Mouse (Mus musculus) spleen, adult 18-20 months (tissue): ENCODE measurements around the gene Tmem114.
A peak's percentile ranks its signal among the peaks of the same experiment; 100 is the strongest.

Source experiments
- DNase-seq, 2 experiments: peaks; one replicate each; pipeline ENCODE4 v3.0.0; 2022; ENCODE audit warnings: mixed read lengths in 2 of 2

The Tmem114 gene

DNA sequence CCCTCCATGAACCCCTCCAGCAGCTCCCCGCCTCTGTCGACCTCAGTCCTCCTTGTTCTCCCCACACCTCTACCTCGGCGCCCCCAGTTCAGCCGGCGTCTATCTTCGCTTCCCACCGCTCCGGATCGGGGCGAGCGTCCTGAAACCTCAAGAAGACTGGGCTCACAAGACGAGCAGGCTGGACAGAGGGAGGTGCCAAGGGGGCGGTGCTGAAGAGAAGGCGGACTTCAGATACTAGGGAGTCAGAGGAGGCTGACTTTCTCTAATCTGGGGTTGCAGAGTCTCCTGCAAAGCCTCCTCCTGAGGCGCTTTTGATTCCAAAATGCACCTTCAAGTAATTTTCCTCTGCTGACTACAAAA is at the start of gene Tmem114:
Tmem114 (minus strand) TSS at position 166 of the 360 bp plus-strand sequence.
- no peak for DNase-seq

DNA sequence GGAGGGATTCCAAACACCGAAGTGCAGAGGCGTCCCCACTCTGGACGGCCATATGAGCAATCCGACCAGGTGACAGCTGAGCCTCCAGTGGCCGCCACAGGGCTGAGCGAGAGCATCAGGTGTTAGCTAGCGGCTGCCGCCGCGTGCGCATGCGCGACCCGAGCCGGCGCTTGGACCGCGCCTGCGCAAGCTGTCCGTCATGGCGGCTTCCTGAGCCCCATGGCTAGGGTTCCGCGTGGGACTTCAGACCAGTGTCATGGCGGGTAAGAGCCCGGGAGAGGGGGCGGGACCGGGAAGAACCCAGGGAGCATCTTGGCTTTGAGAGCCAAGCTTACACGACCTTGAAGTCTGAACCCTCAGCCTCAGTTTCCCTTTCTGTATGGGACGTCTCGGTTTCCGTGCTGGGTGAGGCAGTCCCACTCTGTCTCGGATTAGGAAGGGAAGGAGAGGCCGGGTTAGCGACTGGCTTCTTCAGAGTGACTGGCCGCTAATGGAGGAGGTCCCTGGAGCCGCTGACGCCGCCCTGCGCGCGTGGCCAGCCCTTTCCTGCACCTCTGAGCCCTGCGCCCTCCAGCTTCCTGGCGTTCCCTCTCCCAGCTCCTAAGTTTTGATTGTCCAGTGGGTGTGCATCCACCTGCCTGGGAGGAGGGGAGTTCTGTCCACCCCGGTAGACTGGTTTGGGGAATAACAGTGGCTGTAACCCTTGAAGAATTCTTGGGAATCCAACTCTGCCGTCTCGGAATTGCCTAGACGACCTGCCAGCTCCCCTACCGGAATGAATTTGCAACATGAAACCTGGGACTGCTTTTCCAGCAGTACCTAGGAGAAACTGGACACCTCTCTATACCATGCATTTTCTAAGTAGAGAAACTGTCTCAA is 45.9 kb upstream of the Tmem114 start, which contains the start of gene Mettl22:
Mettl22 (plus strand) TSS at position 186 of the 879 bp plus-strand sequence.
- peak; percentile 86 for DNase-seq

DNA sequence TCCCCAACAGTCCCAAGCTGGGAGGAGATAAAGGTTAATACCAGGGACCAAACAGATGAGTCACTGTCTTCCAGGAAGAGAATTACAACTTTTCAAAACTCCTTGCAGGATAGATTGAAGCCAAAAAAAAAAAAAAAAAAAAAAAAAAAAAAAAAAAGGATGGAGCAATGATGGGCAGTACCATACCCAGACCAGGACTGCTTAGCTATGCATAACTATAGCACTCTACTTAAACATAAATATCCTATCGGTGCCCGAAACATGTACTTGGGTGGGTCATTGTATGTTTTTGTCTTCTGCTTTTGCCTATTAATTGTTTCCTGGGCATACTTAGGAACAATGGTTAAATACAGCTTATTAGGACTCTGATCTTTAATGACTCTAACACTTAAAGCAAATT is 45.2 kb upstream of the Tmem114 start:
- no peak for DNase-seq

DNA sequence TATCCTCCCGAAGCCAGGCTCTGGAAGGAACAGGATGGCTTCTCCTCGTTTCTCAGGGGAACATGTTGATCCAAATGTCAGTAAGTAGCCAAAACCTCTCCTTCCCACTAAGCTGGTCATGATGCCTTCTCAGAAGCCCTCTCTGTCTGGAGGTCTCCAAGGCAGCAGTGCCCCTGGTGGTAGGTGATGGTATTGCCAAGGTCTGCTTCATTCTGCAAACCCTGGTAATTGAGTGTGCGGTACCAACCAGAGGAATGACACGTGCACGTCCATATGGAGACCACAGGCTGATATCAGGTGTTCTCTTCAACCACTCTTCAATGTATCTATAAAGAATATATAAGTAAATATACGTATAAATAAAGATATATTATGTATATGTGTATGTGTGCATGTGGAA is 34.2 kb upstream of the Tmem114 start:
- peak; percentile 32 to 74 for DNase-seq

DNA sequence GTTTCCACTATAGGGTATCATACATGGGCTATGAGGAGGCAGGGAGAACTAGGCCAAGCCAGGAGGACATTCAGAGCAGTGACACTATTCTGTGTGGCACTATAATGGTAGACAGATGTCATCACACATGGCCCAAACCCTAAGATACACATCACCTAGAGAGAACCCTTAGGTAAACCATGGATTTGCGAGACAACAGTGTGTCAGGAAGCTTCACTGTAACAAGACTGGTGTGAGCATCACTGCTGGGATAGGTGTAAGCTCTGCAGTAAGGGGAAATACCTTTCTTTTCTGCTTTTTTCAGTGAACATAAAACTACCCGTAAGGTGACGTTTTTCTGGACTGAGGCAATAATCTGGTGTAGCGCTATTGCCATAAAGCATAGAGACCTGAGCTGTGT is 33.5 kb upstream of the Tmem114 start:
- no peak for DNase-seq

DNA sequence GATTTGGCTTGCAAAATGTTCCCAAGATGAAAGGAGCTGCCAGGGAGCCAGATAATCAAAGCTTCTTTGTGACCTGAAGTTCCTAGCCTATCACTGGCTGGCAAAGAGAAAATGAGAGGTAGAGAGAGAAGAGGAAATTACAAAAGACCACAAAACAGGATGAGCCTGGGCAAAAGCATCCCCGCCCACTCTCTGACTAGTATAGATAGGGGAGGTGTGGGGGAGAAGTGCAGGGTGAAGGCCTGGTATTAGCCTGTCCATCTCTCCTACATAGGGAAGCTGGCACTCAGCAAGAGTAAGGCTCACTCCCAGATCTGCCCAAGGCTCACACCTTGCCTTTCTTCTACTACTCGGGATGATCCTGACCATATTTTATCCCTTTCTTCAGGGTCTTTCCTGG is 30.3 kb upstream of the Tmem114 start:
- DNase-seq = no peak

DNA sequence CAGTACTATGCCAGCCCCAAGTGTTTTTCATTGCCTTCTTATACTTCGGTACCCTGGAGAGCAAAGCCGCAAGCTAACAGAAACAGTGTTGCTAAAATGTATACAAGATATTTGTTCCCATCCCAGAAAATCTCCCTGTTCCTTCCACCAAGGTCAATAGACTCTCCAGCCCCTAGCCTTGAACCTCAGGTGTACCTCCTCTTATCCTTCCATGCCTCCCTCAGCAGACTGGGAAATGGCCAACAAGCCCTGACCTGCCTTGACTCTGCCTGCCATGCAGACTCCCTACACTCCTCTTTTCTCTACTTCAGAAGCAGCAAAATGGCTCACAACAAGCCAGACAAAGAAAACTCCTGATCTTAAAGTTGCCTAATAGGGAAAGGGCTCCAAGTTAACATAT is 28.4 kb upstream of the Tmem114 start:
- DNase-seq = no peak

DNA sequence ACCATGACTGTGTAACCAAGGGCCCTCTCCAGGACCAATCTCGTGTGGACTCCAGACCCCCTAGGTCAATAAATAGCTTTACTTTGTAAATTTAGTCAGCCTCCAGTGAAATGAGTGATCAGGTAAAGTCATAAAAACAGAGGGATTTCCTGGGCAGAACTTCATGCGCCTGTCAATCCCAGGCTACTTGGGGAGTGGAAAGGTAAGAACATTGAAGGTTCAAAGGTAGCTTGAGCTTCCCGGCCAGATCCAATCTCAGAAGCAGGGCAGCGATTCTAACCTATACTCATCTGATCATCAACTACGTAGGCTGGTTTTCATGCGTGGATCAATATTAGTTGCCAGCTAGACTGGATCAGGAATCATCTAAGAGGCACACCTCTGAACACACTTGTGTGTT is 21.3 kb upstream of the Tmem114 start:
- DNase-seq = no peak

DNA sequence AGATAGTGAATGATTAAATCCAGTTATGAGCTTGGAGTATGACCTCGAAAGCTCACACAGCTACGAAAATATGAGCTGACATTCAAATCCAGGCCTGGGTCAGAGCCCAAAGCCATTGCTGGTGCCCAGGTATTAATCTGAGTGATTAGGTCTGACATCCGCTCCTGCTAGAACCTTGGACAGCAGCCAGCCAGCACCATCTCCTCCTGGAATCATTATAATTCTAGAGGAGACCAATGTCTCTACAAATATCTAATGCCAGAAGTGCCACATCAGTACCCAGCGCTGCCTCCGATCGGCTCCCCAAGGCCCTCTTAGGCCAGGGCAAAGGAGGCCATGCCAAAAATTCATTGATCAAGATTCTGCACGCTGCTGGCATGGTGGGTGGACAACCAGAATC is 20.0 kb upstream of the Tmem114 start:
- DNase-seq = no peak

DNA sequence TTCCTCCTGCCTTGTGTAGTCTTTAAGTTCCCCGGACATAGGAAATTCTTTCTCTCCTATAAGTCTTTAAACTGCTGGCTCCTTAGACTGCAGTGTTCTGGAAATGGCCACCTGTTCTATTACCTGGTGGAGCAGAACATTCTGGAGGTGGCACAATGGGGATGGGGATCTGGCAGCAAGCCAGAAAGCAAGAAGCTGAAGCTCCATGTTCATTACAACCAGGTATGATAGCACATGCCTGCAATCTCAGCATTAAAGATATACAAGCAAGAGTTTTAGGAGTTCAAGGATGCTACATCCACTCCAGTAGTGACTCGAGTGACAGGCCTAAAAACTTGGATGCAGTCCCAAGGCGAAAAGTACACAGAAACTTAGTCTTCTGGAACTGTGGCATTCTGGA is 7.7 kb upstream of the Tmem114 start:
- DNase-seq = no peak

DNA sequence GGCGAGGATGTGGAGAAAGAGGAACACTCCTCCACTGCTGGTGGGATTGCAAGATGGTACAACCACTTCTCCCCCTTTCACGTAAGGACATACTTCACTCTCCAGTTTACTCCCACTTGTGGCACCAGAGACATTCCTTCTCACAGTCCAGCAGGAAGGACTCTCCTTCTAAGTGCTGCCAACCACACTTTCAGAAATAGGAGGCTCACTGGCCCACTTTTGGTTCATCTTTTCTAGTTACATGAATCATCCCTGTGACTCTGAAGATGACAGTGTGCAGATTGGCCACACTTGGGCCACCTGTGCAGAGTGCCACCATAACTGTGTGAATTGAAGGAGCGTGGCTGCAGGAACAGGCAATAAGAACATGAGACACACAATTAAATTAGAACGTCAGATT is 4.6 kb upstream of the Tmem114 start:
- DNase-seq = no peak

DNA sequence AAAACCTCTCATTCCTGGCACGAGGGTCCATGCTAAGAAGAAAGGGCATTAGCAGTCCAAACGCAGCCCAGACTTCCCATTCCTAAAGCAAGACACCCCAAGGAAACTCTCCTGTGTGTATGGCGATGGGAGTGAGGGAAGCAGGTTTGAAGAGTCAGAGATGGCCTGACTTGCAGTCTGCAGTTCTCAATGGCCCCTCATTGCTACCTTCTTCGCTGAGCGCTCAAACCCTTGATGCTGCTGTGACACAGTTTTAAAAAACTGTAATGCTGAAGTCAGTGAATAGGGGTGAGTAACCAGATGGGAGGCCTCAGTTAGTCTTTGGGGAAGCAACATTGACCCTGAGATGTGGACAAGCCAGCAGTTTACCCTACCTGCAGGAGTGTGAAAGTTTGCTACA is 800 bp upstream of the Tmem114 start:
- DNase-seq = no peak

DNA sequence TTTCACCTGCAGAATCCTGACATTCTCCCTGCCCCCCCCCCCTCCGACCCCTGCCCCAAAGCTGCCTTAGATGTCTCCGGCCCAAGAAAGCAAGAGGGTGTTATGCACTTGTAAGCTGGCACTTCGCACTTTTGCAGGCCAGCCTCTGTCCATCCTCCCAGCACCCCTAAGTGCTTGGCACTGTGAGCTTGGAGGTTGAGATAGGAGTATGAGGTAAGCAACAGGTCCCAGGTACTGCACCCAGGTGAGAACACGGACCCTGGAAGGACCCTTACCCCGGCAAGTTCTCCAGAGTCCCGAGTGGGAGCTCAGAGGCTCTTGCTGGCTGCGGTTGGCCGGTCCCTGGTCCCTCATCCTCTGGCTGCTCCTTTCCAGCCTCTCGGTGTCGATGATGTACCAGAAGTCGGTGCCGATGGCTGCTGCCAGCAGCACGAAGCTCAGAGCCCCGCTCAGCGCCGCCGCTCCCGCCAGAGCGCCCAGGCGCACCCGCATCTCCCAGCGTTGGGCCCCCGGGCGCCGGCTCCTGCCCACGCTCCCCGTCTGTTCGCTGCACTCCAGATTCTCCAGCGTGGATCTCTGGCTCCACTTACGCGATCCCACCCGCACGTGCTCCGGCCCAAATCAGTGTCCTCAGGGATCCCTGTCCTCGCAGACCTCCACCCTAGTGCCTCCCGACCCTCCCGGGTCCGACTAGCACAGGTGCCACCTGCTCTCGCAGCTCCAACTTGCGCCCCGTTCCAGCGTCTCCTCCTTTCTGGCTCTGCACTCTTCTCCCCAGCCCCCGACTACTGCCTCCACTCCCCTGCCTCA is 570 bp downstream of the Tmem114 start:
- no peak for DNase-seq

DNA sequence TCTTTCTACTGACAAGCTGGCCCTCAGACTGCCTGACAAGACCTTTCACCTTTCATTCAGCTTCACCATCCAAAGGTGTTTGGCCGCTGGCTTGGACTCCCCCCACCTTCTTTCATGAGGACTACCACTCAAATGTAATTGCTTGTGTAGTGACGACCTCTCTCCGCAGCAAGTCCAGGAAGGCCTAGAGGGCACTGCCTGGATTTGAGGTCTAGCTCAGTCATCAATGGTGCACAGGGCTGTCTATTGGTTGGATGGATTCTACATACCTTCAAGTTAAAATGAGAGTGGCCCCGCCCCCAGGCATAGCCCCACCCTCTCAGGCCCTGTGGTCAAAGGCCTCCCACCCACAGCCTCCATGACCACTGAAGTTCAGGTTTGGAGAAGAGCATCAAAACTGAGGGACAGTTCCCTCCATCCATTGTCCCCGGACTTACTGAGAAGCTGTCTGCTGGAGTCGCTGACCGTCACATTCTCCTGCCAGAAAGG is 1.3 kb downstream of the Tmem114 start:
- no peak for DNase-seq

DNA sequence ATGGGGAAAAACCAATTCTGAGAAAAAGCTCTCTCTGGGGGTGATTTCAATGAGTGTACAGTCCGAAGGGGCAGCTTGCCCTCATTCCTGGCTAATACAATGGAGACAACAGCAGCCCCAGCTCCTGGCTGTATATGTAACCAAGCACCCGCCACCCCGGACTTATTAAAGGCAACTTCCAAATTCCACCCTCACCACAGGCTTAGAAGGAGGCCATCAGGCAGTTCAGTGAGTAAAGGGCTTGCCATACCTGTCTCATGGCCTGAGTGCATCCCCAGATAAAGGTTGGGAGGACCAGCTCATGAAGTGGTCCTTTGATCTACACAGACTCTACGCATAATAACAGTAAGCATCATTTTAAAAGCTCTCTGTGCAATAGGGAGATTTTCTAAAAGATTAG is 4.1 kb downstream of the Tmem114 start:
- DNase-seq = no peak

DNA sequence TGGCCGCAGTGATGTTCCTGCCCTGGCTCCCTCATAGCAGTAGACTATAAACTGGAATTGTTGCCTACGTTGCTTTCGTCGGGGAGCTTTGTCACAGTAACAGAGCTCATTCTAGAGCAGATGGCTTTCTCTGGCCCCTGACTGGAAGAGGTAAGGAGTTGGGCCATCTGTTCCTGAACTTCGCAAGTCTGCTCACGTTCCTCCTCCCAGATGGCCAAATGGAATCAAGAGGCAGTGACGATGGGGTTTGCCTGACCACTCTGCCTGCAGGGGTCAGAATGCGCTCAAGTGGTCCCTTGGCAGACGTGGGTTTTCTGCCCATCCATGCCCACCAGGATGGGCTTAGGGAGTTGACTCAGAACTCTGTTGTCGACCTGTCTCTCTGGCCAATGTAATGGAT is 4.6 kb downstream of the Tmem114 start:
- DNase-seq = no peak

DNA sequence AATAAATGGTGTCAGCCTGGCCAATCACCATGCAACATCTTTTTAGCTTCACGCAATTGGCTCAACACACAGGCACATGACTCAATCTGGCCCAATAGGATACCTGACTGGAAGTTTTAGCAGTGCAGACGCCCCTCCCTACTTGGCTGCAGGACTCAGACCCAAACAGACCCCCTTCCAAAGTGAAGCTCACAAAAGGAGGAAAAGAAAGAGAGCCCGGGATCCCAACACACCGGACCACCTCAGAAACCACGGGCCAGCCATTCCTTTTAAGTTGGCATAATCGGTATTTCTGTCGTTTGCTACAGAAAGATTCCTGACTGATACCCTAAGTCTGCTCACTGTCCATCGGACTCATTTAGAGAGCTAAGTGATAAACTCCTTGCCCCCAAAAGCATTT is 5.3 kb downstream of the Tmem114 start:
- no peak for DNase-seq

DNA sequence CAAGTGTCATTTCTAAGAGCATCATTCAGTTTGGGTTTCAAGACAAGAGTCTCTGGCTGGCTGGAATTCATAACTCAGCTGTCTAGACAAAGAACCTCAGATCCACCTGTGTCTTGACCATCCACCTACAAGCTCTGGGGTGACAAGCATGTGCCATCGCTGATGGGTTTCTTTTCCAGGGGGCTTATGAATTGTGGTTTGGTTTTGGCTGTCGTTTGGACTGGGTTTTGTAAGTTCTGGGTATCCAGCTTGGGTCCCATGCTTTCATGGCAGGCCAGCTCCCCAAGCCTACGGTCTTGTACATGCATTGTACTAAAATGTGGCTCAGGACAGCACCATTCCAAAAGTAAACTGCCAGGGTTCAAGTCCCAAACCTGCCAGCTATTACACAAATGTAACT is 6.8 kb downstream of the Tmem114 start:
- DNase-seq = no peak

DNA sequence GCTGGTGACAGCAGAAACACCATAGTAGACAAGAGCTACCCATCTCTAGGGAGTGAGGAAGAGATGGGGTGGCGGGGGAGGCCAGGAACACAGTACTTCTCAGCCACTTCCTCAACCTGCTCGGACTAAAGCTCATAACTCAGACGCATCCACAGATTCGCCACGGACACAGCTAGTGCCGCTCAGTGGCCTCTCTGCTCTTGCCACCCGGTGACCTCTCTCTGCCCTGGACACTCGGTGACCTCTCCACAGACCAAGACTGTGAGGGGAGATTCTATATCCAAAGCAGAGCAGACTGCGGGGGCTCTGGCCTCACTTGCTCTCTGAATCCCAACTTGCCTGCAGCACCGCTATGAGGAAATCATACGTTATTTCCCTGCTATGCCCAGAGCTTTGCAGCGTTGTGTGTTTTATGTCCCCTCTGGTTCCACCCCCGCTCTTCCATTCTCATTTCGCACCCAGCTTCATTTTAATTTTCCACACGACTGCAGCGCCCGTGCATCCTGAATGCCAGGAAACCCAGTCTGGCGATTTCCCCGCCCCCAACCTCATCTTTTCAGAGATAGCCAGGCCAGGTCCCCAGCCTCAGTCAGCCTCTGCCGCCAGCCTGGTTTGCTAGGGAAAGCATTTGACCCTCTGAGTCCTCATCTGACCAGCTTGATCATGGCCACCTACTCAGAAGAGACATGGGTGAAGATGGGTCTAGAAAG is 7.8 kb downstream of the Tmem114 start:
- no peak for DNase-seq

DNA sequence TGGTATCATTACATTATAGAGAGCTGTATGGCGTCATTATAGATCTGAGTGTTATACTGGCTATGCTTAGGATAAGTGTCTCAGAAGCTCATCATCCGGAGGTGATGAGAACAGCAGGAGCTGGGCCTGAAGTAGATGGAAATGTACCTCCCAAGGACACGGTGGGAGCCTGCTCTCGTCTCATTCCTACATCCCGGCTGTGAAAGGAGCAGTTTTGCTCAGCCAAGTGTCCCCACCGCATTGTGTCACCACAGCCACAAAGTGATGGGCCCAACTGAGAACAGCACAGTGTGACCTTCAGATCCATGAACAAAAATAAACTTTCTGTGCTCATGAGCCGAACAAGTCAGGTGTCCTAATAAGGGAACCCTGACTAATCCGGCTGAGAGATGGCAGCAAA is 8.9 kb downstream of the Tmem114 start:
- no peak for DNase-seq

DNA sequence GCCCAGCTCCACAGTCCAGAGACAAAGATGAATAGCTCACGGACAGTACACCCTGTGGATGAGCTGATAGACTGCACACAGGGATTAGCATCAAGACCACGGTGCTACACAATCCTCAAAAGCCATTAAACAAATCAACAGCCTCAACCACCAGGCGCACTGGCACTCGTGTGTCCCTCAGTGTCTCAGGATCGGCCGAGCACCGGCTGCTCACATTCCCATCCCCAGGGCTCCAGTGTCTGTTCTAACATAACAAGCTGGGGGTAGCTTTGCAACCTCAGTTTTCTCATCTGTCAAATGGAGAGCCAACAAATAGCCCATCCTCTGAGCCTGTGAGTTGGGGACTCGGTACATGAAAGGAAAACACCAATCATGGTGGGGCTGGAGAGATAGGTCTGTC is 11.5 kb downstream of the Tmem114 start:
- DNase-seq = no peak

DNA sequence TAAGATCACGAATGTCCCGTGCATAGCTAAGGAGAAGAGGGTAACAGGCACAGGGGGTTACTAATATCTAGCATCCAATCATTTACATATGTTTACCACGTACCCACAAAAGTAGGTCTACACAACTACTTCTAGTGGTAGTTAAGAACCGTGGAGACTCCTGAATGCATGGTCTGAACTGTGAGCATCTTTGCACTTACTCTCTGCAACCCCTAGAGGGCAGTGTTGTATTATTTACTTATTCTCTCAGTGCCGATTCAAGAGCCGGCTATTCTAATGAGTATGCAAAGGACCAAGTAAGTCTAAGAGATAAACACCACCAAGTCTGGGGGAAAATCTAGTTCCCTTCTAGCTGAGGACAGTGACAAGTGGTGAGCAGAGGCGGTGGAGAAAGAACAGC is 12.7 kb downstream of the Tmem114 start:
- DNase-seq = no peak

DNA sequence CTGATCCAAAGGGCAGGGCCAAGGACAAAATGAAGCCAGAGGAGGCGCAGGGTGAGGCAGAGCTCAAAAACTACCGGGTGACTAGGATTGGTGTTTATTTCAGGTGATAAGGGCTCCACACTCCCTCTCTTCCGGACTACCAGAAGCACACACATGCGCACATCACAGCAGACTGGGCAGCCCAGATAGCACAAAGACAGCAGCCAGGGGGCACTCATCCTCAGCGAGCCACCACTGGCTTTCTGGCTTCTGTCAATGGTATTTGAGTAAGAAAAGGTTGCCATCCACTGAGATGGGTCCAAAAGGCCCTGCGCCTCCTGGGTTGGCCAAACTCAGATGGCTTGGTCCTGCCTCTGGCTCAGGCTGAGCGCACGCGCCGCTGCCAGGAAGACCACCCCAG is 15.7 kb downstream of the Tmem114 start:
- DNase-seq = no peak
